ENCODE assay signal across 20 mouse cellular contexts in genomic region chr1:89755358-89755757, GRCm38 (mm10).
DNase-seq lines count a peak whose midpoint lies in the region; ATAC-seq lines count a peak whose summit lies in the region.
"Had no signal": no experiment of that assay in that cellular context is flagged by ENCODE, and none has a peak within 500 bp of the region (broad histone marks: within the 10 kb centered on the region; RNA-seq: fewer than 3 reads in every experiment).

No protein-coding gene starts in this region.

- H3K4me1 ChIP-seq in kidney, embryonic 14.5 days (ENCODE audit: control insufficient read depth, insufficient read depth, low read length) = peaks cover 13% of the 10 kb centered on the region; the same call in 1 of the 2 replicates

- H3K4me3 ChIP-seq in kidney, embryonic 14.5 days (ENCODE audit: low read length) = no peak overlapping the region
- H3K4me3 ChIP-seq: embryonic facial prominence, embryonic 13.5 days; forebrain, embryonic 12.5 days; gastrocnemius, adult 2 months; heart, embryonic 13.5 days had no signal

- H3K27me3 ChIP-seq in kidney, embryonic 14.5 days (ENCODE audit: control insufficient read depth, insufficient read depth, low read length) = no peaks in the 10 kb centered on the region; the same call in none of the 2 replicates
- H3K27me3 ChIP-seq: embryonic facial prominence, embryonic 13.5 days; heart, embryonic 13.5 days had no signal

- H3K27ac ChIP-seq in kidney, embryonic 14.5 days (ENCODE audit: low read depth, low read length) = no peak overlapping the region
- H3K27ac ChIP-seq: embryonic facial prominence, embryonic 13.5 days; forebrain, embryonic 12.5 days; gastrocnemius, adult 2 months; heart, embryonic 13.5 days; hindbrain, postnatal 0 days had no signal

- no peak overlapping the region for H3K9ac ChIP-seq in kidney, embryonic 14.5 days (ENCODE audit: low read depth, low read length)
- H3K9ac ChIP-seq: embryonic facial prominence, embryonic 13.5 days; forebrain, embryonic 12.5 days; heart, embryonic 13.5 days had no signal

- DNase-seq in embryo, embryonic 11 days = peak; percentile 34
- no peak for DNase-seq in embryo, embryonic 9.5 days (ENCODE audit: extremely low spot score)
- DNase-seq in kidney, adult 18-20 months = no peak
- DNase-seq in kidney, postnatal 4 days = peak; percentile 23 to 41
- DNase-seq in kidney, adult 11 months = no peak
- no peak for DNase-seq in gastrocnemius, postnatal 4 days (ENCODE audit: low spot score in 2 of 2)
- DNase-seq: adrenal gland, postnatal 10 days; cerebellum, adult 11-12 months; cerebellum, adult 9-10 months; cerebellum, postnatal 36 days; gastrocnemius, adult 2 months; gastrocnemius, postnatal 25 days; heart, adult 11 months; heart, postnatal 36 days had no signal

- H3K36me3 ChIP-seq in kidney, embryonic 14.5 days (ENCODE audit: control insufficient read depth, insufficient read depth, low read length) = no peaks in the 10 kb centered on the region
- H3K36me3 ChIP-seq: embryonic facial prominence, embryonic 13.5 days; forebrain, embryonic 12.5 days; heart, embryonic 13.5 days had no signal

- no peaks in the 10 kb centered on the region for H3K9me3 ChIP-seq in kidney, embryonic 14.5 days (ENCODE audit: control insufficient read depth, low read length)
- H3K9me3 ChIP-seq: embryonic facial prominence, embryonic 13.5 days; forebrain, embryonic 12.5 days; heart, embryonic 13.5 days had no signal

- ATAC-seq in kidney, embryonic 14.5 days (ENCODE audit: low FRiP score, low TSS enrichment) = peak; percentile 52; the same call in 1 of the 2 replicates
- ATAC-seq: forebrain, embryonic 16.5 days; hindbrain, postnatal 0 days had no signal

- H3K4me2 ChIP-seq in kidney, embryonic 14.5 days (replicated peaks; ENCODE audit: low read depth, low read length) = no peak overlapping the region; the same call in 1 of the 2 replicates
- H3K4me2 ChIP-seq: embryonic facial prominence, embryonic 13.5 days; forebrain, embryonic 12.5 days; heart, embryonic 13.5 days had no signal

- 18% methylated on average over 12 of the region's 12 CpGs for WGBS in kidney, embryonic 14.5 days

Comparison
In these comparisons a context has a peak if more than half of its experiments do, and no peak if none do; other contexts are left out.
1. DNase-seq: peak in embryo, embryonic 11 days (single experiment) and kidney, postnatal 4 days (2 of 2); none in embryo, embryonic 9.5 days (single experiment), kidney, adult 18-20 months (single experiment), kidney, adult 11 months (single experiment) and gastrocnemius, postnatal 4 days (0 of 2).